Mouse (Mus musculus): Measurements from ENCODE around the gene Tgm2.

Gene Tgm2

GRCm38 (mm10) chr2:158067260-158067824, 78.9 kb downstream of the Tgm2 start:
- DNase-seq (ENCODE audit: low spot score) = no peak

GRCm38 (mm10) chr2:158066456-158066855, 79.8 kb downstream of the Tgm2 start:
- DNase-seq (ENCODE audit: low spot score) = no peak
